Mouse (Mus musculus) skeletal muscle tissue, adult 2 months (tissue): ENCODE results near the gene Gria1.

ENCODE experiments used
- DNase-seq: peaks from one replicate; pipeline ENCODE4 v3.0.0-alpha.2; 2012; ENCODE audit warnings: low read depth, low spot score

Gene Gria1

DNA sequence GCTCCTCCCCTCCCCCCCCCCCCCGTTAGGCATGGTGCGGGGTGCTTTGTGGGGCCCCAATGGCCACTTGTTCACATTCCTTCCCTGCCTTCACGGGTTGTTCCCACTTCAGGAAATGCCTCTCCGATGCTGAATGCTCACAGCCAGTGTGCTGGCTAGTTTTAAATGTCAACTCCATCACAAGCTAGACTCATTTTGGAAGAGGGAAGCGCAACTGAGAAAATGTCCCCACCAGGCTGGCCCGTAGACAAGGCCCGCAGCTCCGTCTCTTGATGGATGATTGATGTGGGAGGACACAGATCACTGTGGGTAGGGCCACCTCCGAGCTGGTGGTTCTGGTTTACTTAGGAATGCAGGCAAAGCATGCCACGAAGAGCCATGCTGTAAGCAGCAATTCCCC, 266.9 kb downstream of the Gria1 start:
- no peak for DNase-seq

DNA sequence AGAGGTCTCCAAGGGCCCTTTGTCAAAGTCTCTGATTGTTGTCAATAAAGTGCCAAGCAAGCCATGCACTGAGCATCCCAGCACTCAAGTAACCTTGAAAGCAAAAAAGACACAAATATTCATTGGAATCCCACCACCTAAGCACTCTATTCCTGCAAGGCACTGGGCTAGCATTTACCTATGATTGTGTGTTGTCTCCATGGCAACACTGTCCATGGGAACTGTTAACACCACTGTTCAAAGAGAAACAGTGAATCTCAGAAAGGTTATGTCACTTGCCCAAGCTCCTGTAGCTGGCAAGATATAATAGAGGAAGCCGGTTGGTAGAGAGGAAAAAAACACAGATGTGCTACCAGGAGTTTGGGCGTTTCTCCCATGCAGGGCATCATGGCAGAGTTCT, 274.9 kb downstream of the Gria1 start:
- no peak for DNase-seq

- no peak for DNase-seq
Observed at GRCm38 (mm10) chr11:57297376-57297775, 286.2 kb downstream of the Gria1 start.

- DNase-seq: no peak
Observed at GRCm38 (mm10) chr11:57298263-57298662, 287.1 kb downstream of the Gria1 start.

DNA sequence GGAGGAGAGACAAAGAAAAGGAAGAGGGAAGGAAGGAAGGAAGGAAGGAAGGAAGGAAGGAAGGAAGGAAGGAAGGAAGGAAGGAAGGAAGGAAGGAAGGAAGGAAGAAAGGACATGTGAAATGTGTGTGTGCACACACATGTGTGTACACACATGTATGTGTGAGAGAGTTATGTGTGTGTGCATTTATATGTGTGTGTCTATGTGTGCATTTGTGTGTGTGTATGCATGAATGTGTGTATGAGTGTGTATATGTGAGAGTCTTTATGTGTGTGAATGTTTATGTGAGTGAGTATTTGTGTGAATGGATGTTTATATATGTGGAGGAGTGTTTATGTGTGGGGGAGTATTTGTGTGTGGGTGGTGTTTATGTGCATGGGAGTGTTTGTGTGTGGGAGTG, 287.5 kb downstream of the Gria1 start:
- DNase-seq: no peak

DNA sequence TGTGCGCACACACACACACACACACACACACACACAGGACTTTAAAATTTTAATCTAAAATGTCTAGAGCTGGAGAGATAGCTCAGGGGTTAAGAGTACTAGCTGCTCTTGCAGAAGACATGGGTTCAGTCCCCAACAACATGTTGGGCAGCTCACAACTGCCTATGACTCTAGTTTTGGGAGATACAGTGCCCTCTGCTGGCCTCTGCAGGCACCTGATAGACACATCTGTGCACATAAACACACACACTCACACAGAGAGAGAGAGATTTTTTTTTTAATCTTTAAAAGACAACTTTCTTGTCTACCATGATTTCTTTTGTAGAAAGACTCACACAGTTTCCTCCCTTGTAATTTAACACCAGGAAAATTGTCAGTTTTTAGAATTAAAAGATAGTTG, 292.4 kb downstream of the Gria1 start:
- DNase-seq: no peak

DNA sequence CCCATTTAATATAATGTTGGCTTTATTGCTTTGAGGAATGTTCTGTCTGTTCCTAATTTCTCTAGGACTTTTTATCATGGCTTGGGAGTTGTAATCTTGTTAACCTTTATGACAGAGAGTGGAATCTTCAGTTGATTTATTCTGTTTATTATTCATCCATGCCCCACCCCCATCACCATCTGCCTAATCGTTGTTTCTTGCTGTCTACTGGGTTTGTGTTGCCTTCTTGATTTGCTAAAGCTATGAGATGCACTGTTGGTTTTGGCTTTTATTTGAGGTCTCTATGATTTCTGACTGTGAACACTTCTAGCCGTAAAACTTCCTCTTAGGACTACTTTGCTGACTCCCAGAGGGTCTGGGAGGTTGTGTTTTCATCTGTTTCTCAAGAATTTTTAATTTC, 294.9 kb downstream of the Gria1 start:
- DNase-seq: no peak

DNA sequence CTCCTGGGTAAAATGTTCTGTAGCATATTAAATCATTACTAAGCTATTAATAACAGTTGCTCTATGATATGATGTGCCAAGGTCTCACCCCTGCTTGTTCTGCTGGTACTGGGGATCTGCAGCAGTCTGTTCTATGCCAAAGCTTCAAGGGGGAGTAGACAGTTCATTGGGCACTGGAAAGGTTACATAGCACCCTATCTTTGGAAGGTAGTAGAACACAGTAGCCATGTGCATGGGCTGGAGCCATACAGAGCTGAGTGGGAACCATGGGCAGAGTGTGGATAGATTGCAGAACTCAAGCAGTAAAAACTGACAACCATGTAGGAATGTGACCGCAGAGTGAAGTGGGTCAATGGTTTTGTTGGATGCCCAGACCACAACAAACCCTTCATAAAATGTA, 295.7 kb downstream of the Gria1 start:
- no peak for DNase-seq

- no peak for DNase-seq
Observed at GRCm38 (mm10) chr11:57317063-57317462, 305.9 kb downstream of the Gria1 start.

DNA sequence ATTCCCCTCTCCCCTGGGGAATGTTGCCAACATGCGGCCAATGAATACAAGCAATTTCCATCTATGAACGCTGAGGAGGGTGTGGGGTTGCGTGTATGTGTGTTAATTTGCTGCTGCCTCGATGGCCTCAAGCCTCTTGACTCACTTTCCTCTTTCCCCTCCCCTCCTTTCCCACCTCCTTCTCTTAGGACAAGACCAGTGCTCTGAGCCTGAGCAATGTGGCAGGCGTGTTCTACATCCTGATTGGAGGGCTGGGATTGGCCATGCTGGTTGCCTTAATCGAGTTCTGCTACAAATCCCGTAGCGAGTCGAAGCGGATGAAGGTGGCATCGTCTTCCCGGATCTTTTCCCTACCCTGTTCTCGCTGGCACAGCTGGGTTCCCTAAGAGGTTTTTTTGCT, 306.3 kb downstream of the Gria1 start:
- no peak for DNase-seq

DNA sequence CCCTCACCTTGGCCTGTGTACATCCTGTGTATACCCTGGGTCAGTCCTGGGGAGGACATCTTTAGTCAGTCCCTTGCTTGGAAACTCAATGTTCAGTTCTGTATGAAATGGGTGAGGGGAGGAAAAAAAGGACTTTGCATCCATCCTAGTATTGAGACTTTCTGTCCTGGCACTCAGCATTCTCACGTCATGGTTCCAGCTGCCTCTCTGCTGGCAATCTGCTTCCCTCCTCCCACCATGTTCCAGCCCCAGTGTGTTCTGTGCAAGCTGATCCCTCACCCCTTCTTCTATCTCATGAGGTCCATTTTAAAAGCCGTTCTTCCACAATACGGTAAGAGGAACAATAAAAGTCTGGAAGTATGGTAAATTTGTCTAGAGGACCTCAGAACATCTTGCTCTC, 308.2 kb downstream of the Gria1 start:
- no peak for DNase-seq

- no peak for DNase-seq
Observed at GRCm38 (mm10) chr11:57324099-57324498, 312.9 kb downstream of the Gria1 start.
